Comparison of ENCODE assay signal across 7 mouse cellular contexts in genomic region chr7:62382391-62382790, GRCm38 (mm10). TPM values are rescaled to one million over a fixed set of nuclear protein-coding genes. Genes with fewer than 3 reads are reported as not detected.
A peak's percentile ranks its signal among the peaks of the same experiment; 100 is the strongest.
DNase-seq lines count a peak whose midpoint lies in the region; ATAC-seq and TF ChIP-seq lines count a peak whose summit lies in the region.

No protein-coding gene starts in this region.

- 0 out of 2 replicates have a peak, but pooled peaks cover 2% of the 10 kb centered on the region for H3K36me3 ChIP-seq in forebrain, embryonic 14.5 days (ENCODE audit: control insufficient read depth, insufficient read depth, low read length)
- H3K36me3 ChIP-seq in midbrain, embryonic 15.5 days (replicated peaks): no peaks in the 10 kb centered on the region

- peak; percentile 30 for DNase-seq in right cerebral cortex, adult 18-20 months
- DNase-seq in right cerebral cortex, postnatal 4 days: no peak
- peak; percentile 78 for DNase-seq in forebrain, embryonic 14.5 days (ENCODE audit: low spot score)
- DNase-seq in kidney, postnatal 4 days: peak; percentile 34 to 39

- 0 out of 2 replicates have a peak, but pooled peaks have one; percentile 12 for TF ChIP-seq CTCF in bone marrow, adult 2 months (IDR thresholded peaks at IDR 0.05; ENCODE audit: control insufficient read depth, insufficient read depth, low read length)

- peak; percentile 78 for ATAC-seq in forebrain, embryonic 14.5 days
- ATAC-seq in midbrain, embryonic 15.5 days (replicated peaks): peak; percentile 70
- ATAC-seq in erythroblast, adult 5-6 weeks (replicated peaks; ENCODE audit: low FRiP score, poor library complexity, severe bottlenecking): no peak

- 6% methylated on average over 2 of the region's 2 CpGs for WGBS in bone marrow, adult 2 months
- WGBS in forebrain, embryonic 14.5 days: 14% methylated on average over 2 of the region's 2 CpGs
- WGBS in midbrain, embryonic 15.5 days: 8% methylated on average over 2 of the region's 2 CpGs

- H3K9ac ChIP-seq in forebrain, embryonic 14.5 days (ENCODE audit: low read length): no peak overlapping the region
- no peak overlapping the region for H3K9ac ChIP-seq in midbrain, embryonic 15.5 days

- no peak overlapping the region for H3K27ac ChIP-seq in bone marrow, adult 2 months (ENCODE audit: control insufficient read depth, insufficient read depth, low read depth, low read length, poor library complexity)
- H3K27ac ChIP-seq in forebrain, embryonic 14.5 days (ENCODE audit: low read depth, low read length): no peak overlapping the region
- no peak overlapping the region for H3K27ac ChIP-seq in midbrain, embryonic 15.5 days

- 0 out of 2 replicates have a peak, but pooled peaks cover 7% of the 10 kb centered on the region for H3K9me3 ChIP-seq in forebrain, embryonic 14.5 days (replicated peaks; ENCODE audit: control insufficient read depth, low read length)
- no peaks in the 10 kb centered on the region; the same call in 1 of the 2 replicates for H3K9me3 ChIP-seq in midbrain, embryonic 15.5 days

- no peaks in the 10 kb centered on the region for H3K27me3 ChIP-seq in forebrain, embryonic 14.5 days (replicated peaks; ENCODE audit: control insufficient read depth, insufficient read depth, low read length)
- no peaks in the 10 kb centered on the region for H3K27me3 ChIP-seq in midbrain, embryonic 15.5 days (replicated peaks)

- H3K4me3 ChIP-seq in bone marrow, adult 2 months (replicated peaks; ENCODE audit: control insufficient read depth, low read depth, low read length): no peak overlapping the region
- H3K4me3 ChIP-seq in forebrain, embryonic 14.5 days (ENCODE audit: low read depth, low read length): no peak overlapping the region
- H3K4me3 ChIP-seq in midbrain, embryonic 15.5 days: no peak overlapping the region

- TF ChIP-seq POLR2A in bone marrow, adult 2 months (IDR thresholded peaks at IDR 0.05; ENCODE audit: borderline replicate concordance, control insufficient read depth, low read depth, low read length): no peak

- no peaks in the 10 kb centered on the region for H3K4me1 ChIP-seq in bone marrow, adult 2 months (ENCODE audit: control insufficient read depth, insufficient read depth, low read length)
- peaks cover 4% of the 10 kb centered on the region; the same call in 1 of the 2 replicates for H3K4me1 ChIP-seq in forebrain, embryonic 14.5 days (ENCODE audit: control insufficient read depth, insufficient read depth, low read length)
- H3K4me1 ChIP-seq in midbrain, embryonic 15.5 days: peaks cover 14% of the 10 kb centered on the region

- H3K4me2 ChIP-seq in forebrain, embryonic 14.5 days (ENCODE audit: low read length): no peak overlapping the region
- no peak overlapping the region for H3K4me2 ChIP-seq in midbrain, embryonic 15.5 days

RNA-seq across cellular contexts. Expression of gene Magel2, which starts 5.6 kb away (rescaled TPM):
- polyA plus RNA-seq in bone marrow, adult 2 months (2011; ENCODE audit: insufficient read depth, insufficient read length, low replicate concordance, missing spikeins): 0.32 TPM in 1 of 2 replicates, not detected in the other
- 11.8 and 14.0 TPM in 2 replicates for polyA plus RNA-seq in forebrain, embryonic 14.5 days (2014; fragmentation: Nextera tagmentation; extraction: Ambion mirVana)
- polyA plus RNA-seq in midbrain, embryonic 15.5 days (2015; fragmentation: Nextera tagmentation; extraction: Ambion mirVana): 21.6 and 24.9 TPM in 2 replicates
- total RNA-seq in erythroblast, adult 5-6 weeks (2015; ENCODE audit: low replicate concordance): not detected in 2 replicates
- total RNA-seq in erythroblast, adult 5-6 weeks (2017; ENCODE audit: low replicate concordance): not detected in 2 replicates

RNA-seq across cellular contexts. Expression of gene Ndn, which starts 36.0 kb away (rescaled TPM):
- 1.5 TPM in 1 of 2 replicates, not detected in the other for polyA plus RNA-seq in bone marrow, adult 2 months (2011; ENCODE audit: insufficient read depth, insufficient read length, low replicate concordance, missing spikeins)
- 599 and 619 TPM in 2 replicates for polyA plus RNA-seq in forebrain, embryonic 14.5 days (2014; fragmentation: Nextera tagmentation; extraction: Ambion mirVana)
- polyA plus RNA-seq in midbrain, embryonic 15.5 days (2015; fragmentation: Nextera tagmentation; extraction: Ambion mirVana): 789 and 792 TPM in 2 replicates
- not detected in 2 replicates for total RNA-seq in erythroblast, adult 5-6 weeks (2015; ENCODE audit: low replicate concordance)
- not detected in 2 replicates for total RNA-seq in erythroblast, adult 5-6 weeks (2017; ENCODE audit: low replicate concordance)

RNA-seq across cellular contexts. Expression of gene Mkrn3, which starts 37.5 kb away (rescaled TPM):
- polyA plus RNA-seq in bone marrow, adult 2 months (2011; ENCODE audit: insufficient read depth, insufficient read length, low replicate concordance, missing spikeins): 0.75 and 0.97 TPM in 2 replicates
- 20.0 and 23.7 TPM in 2 replicates for polyA plus RNA-seq in forebrain, embryonic 14.5 days (2014; fragmentation: Nextera tagmentation; extraction: Ambion mirVana)
- polyA plus RNA-seq in midbrain, embryonic 15.5 days (2015; fragmentation: Nextera tagmentation; extraction: Ambion mirVana): 24.6 and 24.8 TPM in 2 replicates
- not detected in 2 replicates for total RNA-seq in erythroblast, adult 5-6 weeks (2015; ENCODE audit: low replicate concordance)
- not detected in 2 replicates for total RNA-seq in erythroblast, adult 5-6 weeks (2017; ENCODE audit: low replicate concordance)

Comparison
In these comparisons a context has a peak if more than half of its experiments do, and no peak if none do; other contexts are left out.
1. RNA of gene Ndn, which starts 36.0 kb away (polyA plus RNA-seq): 789 to 792 TPM in midbrain, embryonic 15.5 days and 599 to 619 TPM in forebrain, embryonic 14.5 days; 1.5 TPM in bone marrow, adult 2 months; every median in the first group is over 100 times any median in the second.
2. RNA of gene Mkrn3, which starts 37.5 kb away (polyA plus RNA-seq): 24.6 to 24.8 TPM in midbrain, embryonic 15.5 days and 20.0 to 23.7 TPM in forebrain, embryonic 14.5 days; 0.75 to 0.97 TPM in bone marrow, adult 2 months; every median in the first group is over 10 times any median in the second.